In genomic region chr11:59847131-59847530, GRCm38 (mm10) we compare ENCODE assay signal across 8 mouse cellular contexts. TPM values are rescaled to one million over a fixed set of nuclear protein-coding genes. Genes with fewer than 3 reads are reported as not detected.
DNase-seq lines count a peak whose midpoint lies in the region; ATAC-seq lines count a peak whose summit lies in the region.

No protein-coding gene starts in this region.

- no peak overlapping the region for H3K27ac ChIP-seq in forebrain, embryonic 14.5 days (ENCODE audit: low read depth, low read length)
- no peak overlapping the region for H3K27ac ChIP-seq in neural tube, embryonic 14.5 days (ENCODE audit: low read depth, low read length)

- 8% methylated on average over 2 of the region's 2 CpGs for WGBS in forebrain, embryonic 14.5 days
- WGBS in neural tube, embryonic 14.5 days, result 20% methylated on average over 2 of the region's 2 CpGs

- peak; percentile 37 for DNase-seq in right cerebral cortex, postnatal 14 days
- DNase-seq in right cerebral cortex, postnatal 36 days (ENCODE audit: low spot score in 2 of 2), result no peak
- DNase-seq in c-Kit-positive CD71-positive TER-119-positive erythroid progenitor cells, embryonic 14.5 days (ENCODE audit: low spot score), result peak; percentile 67
- peak; percentile 73 for DNase-seq in forebrain, embryonic 14.5 days (ENCODE audit: low spot score)
- peak; percentile 85 for DNase-seq in induced T-regulatory cell, adult 2 months (ENCODE audit: low read depth)
- peak; percentile 38 to 58 for DNase-seq in lung, adult 18-20 months
- no peak for DNase-seq in frontal cortex, postnatal 10 days (ENCODE audit: low spot score in 2 of 2)

- H3K9me3 ChIP-seq in forebrain, embryonic 14.5 days (replicated peaks; ENCODE audit: control insufficient read depth, low read length), result no peaks in the 10 kb centered on the region
- no peaks in the 10 kb centered on the region for H3K9me3 ChIP-seq in neural tube, embryonic 14.5 days (ENCODE audit: control insufficient read depth, low read length)

- H3K4me2 ChIP-seq in forebrain, embryonic 14.5 days (ENCODE audit: low read length), result no peak overlapping the region; the same call in 1 of the 2 replicates
- H3K4me2 ChIP-seq in neural tube, embryonic 14.5 days (ENCODE audit: low read depth, low read length), result peak overlapping the region; percentile 73; the same call in 1 of the 2 replicates

- H3K4me3 ChIP-seq in forebrain, embryonic 14.5 days (ENCODE audit: low read depth, low read length), result no peak overlapping the region
- H3K4me3 ChIP-seq in neural tube, embryonic 14.5 days (ENCODE audit: low read depth, low read length), result peak overlapping the region; percentile 76

- ATAC-seq in forebrain, embryonic 14.5 days, result no peak
- ATAC-seq in neural tube, embryonic 14.5 days (ENCODE audit: low read depth), result no peak

- no peak overlapping the region for H3K9ac ChIP-seq in forebrain, embryonic 14.5 days (ENCODE audit: low read length)
- H3K9ac ChIP-seq in neural tube, embryonic 14.5 days (replicated peaks; ENCODE audit: low read depth, low read length), result no peak overlapping the region

- peaks cover 3% of the 10 kb centered on the region; the same call in 1 of the 2 replicates for H3K4me1 ChIP-seq in forebrain, embryonic 14.5 days (ENCODE audit: control insufficient read depth, insufficient read depth, low read length)
- H3K4me1 ChIP-seq in neural tube, embryonic 14.5 days (ENCODE audit: control insufficient read depth, insufficient read depth, low read length), result peaks cover 6% of the 10 kb centered on the region; the same call in 1 of the 2 replicates

- 0 out of 2 replicates have a peak, but pooled peaks cover 3% of the 10 kb centered on the region for H3K36me3 ChIP-seq in forebrain, embryonic 14.5 days (ENCODE audit: control insufficient read depth, insufficient read depth, low read length)
- H3K36me3 ChIP-seq in neural tube, embryonic 14.5 days (ENCODE audit: control insufficient read depth, insufficient read depth, low read length), result no peaks in the 10 kb centered on the region; the same call in 1 of the 2 replicates

- no peaks in the 10 kb centered on the region for H3K27me3 ChIP-seq in forebrain, embryonic 14.5 days (replicated peaks; ENCODE audit: control insufficient read depth, insufficient read depth, low read length)
- H3K27me3 ChIP-seq in neural tube, embryonic 14.5 days (ENCODE audit: control insufficient read depth, insufficient read depth, low read length), result no peaks in the 10 kb centered on the region

RNA-seq across cellular contexts. Expression of gene Cops3, which starts 7.5 kb away (rescaled TPM):
- polyA plus RNA-seq in forebrain, embryonic 14.5 days (2014; fragmentation: Nextera tagmentation; extraction: Ambion mirVana), result 232 and 257 TPM in 2 replicates
- 211 and 212 TPM in 2 replicates for polyA plus RNA-seq in neural tube, embryonic 14.5 days (2014; fragmentation: Nextera tagmentation; extraction: Ambion mirVana)

RNA-seq across cellular contexts. Expression of gene Nt5m, which starts 7.9 kb away (rescaled TPM):
- polyA plus RNA-seq in forebrain, embryonic 14.5 days (2014; fragmentation: Nextera tagmentation; extraction: Ambion mirVana), result 52.6 and 54.8 TPM in 2 replicates
- 69.6 and 80.7 TPM in 2 replicates for polyA plus RNA-seq in neural tube, embryonic 14.5 days (2014; fragmentation: Nextera tagmentation; extraction: Ambion mirVana)

RNA-seq across cellular contexts. Expression of gene Flcn, which starts 37.3 kb away (rescaled TPM):
- polyA plus RNA-seq in forebrain, embryonic 14.5 days (2014; fragmentation: Nextera tagmentation; extraction: Ambion mirVana), result 29.4 and 36.6 TPM in 2 replicates
- polyA plus RNA-seq in neural tube, embryonic 14.5 days (2014; fragmentation: Nextera tagmentation; extraction: Ambion mirVana), result 39.3 and 41.6 TPM in 2 replicates

RNA-seq across cellular contexts. Expression of gene Pld6, which starts 59.7 kb away (rescaled TPM):
- polyA plus RNA-seq in forebrain, embryonic 14.5 days (2014; fragmentation: Nextera tagmentation; extraction: Ambion mirVana), result 1.3 and 1.5 TPM in 2 replicates
- 3.6 and 4.4 TPM in 2 replicates for polyA plus RNA-seq in neural tube, embryonic 14.5 days (2014; fragmentation: Nextera tagmentation; extraction: Ambion mirVana)

Comparison
In these comparisons a context has a peak if more than half of its experiments do, and no peak if none do; other contexts are left out.
1. DNase-seq: peak in right cerebral cortex, postnatal 14 days (single experiment), c-Kit-positive CD71-positive TER-119-positive erythroid progenitor cells, embryonic 14.5 days (single experiment), forebrain, embryonic 14.5 days (single experiment), induced T-regulatory cell, adult 2 months (single experiment) and lung, adult 18-20 months (2 of 2); none in right cerebral cortex, postnatal 36 days (0 of 2) and frontal cortex, postnatal 10 days (0 of 2).